ENCODE assay signal across 8 mouse cellular contexts in genomic region chr12:111037241-111038180, GRCm38 (mm10). TPM values are rescaled to one million over a fixed set of nuclear protein-coding genes. Genes with fewer than 3 reads are reported as not detected.
DNase-seq lines count a peak whose midpoint lies in the region; ATAC-seq and TF ChIP-seq lines count a peak whose summit lies in the region.

No protein-coding gene starts in this region.

- whole genome bisulfite sequencing in heart, embryonic 11.5 days (ENCODE audit: insufficient replicate concordance), result 49% methylated on average over 18 of the region's 18 CpGs
- WGBS in lung, postnatal 0 days, result 50% methylated on average over 18 of the region's 18 CpGs

- peak overlapping the region; percentile 98 for H3K4me3 ChIP-seq in heart, embryonic 11.5 days (ENCODE audit: low read depth, low read length)
- H3K4me3 ChIP-seq in lung, postnatal 0 days (ENCODE audit: low read depth, low read length), result peak overlapping the region; percentile 94

- peak; percentile 22 to 29 for DNase-seq in spleen, postnatal 36 days (ENCODE audit: low spot score in 2 of 2)
- DNase-seq in spleen, adult 12 weeks (ENCODE audit: low spot score), result no peak
- DNase-seq in cerebellum, postnatal 10 days, result peak; percentile 47 to 53
- peak; percentile 67 for DNase-seq in kidney, adult 9 months
- peak; percentile 50 for DNase-seq in lung, postnatal 0 days (ENCODE audit: low spot score)
- peak; percentile 36 to 70 for DNase-seq in spleen, postnatal 4 days (ENCODE audit: low spot score in 2 of 2)
- DNase-seq in urinary bladder, adult 18-20 months (ENCODE audit: low spot score in 2 of 2), result no peak

- no peaks in the 10 kb centered on the region for H3K9me3 ChIP-seq in heart, embryonic 11.5 days (replicated peaks; ENCODE audit: control insufficient read depth, low read length)
- no peaks in the 10 kb centered on the region for H3K9me3 ChIP-seq in lung, postnatal 0 days (ENCODE audit: low read length)

- H3K4me2 ChIP-seq in heart, embryonic 11.5 days, result peak overlapping the region; percentile 94
- peak overlapping the region; percentile 99 for H3K4me2 ChIP-seq in lung, postnatal 0 days (replicated peaks; ENCODE audit: low read depth, low read length)

- peak overlapping the region; percentile 99 for H3K27ac ChIP-seq in heart, embryonic 11.5 days (ENCODE audit: low read depth, low read length)
- peak overlapping the region; percentile 95 for H3K27ac ChIP-seq in lung, postnatal 0 days (ENCODE audit: low read length)

- ATAC-seq in heart, embryonic 11.5 days (replicated peaks; ENCODE audit: insufficient number of reproducible peaks, low FRiP score, low TSS enrichment), result no peak
- no peak for ATAC-seq in lung, postnatal 0 days

- peaks cover 27% of the 10 kb centered on the region for H3K4me1 ChIP-seq in heart, embryonic 11.5 days (ENCODE audit: control insufficient read depth, insufficient read depth, low read length)
- H3K4me1 ChIP-seq in lung, postnatal 0 days (ENCODE audit: insufficient read depth, low read depth, low read length), result peaks cover 7% of the 10 kb centered on the region; the same call in 1 of the 2 replicates

- peak overlapping the region; percentile 93 for H3K9ac ChIP-seq in heart, embryonic 11.5 days (ENCODE audit: low read depth, low read length)
- H3K9ac ChIP-seq in lung, postnatal 0 days (replicated peaks; ENCODE audit: low read depth), result peak overlapping the region; percentile 69; the same call in 1 of the 2 replicates

- H3K27me3 ChIP-seq in heart, embryonic 11.5 days (ENCODE audit: control insufficient read depth, insufficient read depth, low read length), result no peaks in the 10 kb centered on the region
- no peaks in the 10 kb centered on the region for H3K27me3 ChIP-seq in lung, postnatal 0 days (replicated peaks; ENCODE audit: insufficient read depth, low read length)

- H3K36me3 ChIP-seq in heart, embryonic 11.5 days (ENCODE audit: control insufficient read depth, insufficient read depth, low read length), result peaks cover under 1% of the 10 kb centered on the region; the same call in 1 of the 2 replicates
- H3K36me3 ChIP-seq in lung, postnatal 0 days (ENCODE audit: insufficient read depth, low read length), result no peaks in the 10 kb centered on the region

- no peak for TF ChIP-seq CTCF in lung, postnatal 0 days (IDR thresholded peaks at IDR 0.05)

- no peak for TF ChIP-seq EP300 in lung, postnatal 0 days (IDR thresholded peaks at IDR 0.05)

RNA-seq across cellular contexts. Expression of gene Rcor1, which starts 1.6 kb away (rescaled TPM):
- polyA plus RNA-seq in heart, embryonic 11.5 days (2014; fragmentation: Nextera tagmentation; extraction: Ambion mirVana), result 11.9 TPM in 2 replicates
- 6.7 and 9.5 TPM in 2 replicates for polyA plus RNA-seq in lung, postnatal 0 days (2015; fragmentation: Nextera tagmentation; extraction: Ambion mirVana)

RNA-seq across cellular contexts. Expression of gene Ankrd9, which starts 58.7 kb away (rescaled TPM):
- 11.4 and 14.5 TPM in 2 replicates for polyA plus RNA-seq in heart, embryonic 11.5 days (2014; fragmentation: Nextera tagmentation; extraction: Ambion mirVana)
- 9.1 and 12.4 TPM in 2 replicates for polyA plus RNA-seq in lung, postnatal 0 days (2015; fragmentation: Nextera tagmentation; extraction: Ambion mirVana)

Comparison
In these comparisons a context has a peak if more than half of its experiments do, and no peak if none do; other contexts are left out.
1. DNase-seq: peak in spleen, postnatal 36 days (2 of 2), cerebellum, postnatal 10 days (2 of 2), kidney, adult 9 months (single experiment), lung, postnatal 0 days (single experiment) and spleen, postnatal 4 days (2 of 2); none in spleen, adult 12 weeks (single experiment) and urinary bladder, adult 18-20 months (0 of 2).